Mouse (Mus musculus): Measurements from ENCODE around the gene Tpx2.

Tpx2 gene

DNA sequence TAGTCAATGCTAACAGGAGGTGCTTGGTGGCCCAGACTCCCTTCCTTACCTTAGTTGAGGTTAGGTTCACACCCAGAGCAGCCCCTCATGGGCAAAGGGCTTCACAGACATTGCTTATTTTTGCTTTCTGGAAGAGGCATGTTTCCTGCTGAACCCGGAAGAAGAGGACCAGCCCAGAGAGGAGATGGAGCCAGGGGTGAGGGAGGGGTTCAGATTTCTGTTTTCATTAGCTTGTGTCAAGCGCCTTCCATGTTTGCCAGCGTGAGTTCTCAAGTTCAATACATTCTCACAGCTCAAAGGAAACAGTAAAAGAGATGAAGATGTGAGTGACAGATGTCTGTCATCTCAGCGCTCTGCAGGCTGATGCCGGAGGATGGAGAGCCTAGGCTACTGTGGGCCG is 62.1 kb downstream of the Tpx2 start:
- TF ChIP-seq NANOG (IDR thresholded peaks at IDR 0.05; ENCODE audit: borderline replicate concordance, low read length): no peak
- no peak for TF ChIP-seq CTCF (conservative IDR thresholded peaks at IDR 0.05; ENCODE audit: low read length)
- no peak for TF ChIP-seq POU5F1 (IDR thresholded peaks at IDR 0.05; ENCODE audit: borderline replicate concordance, low read length)
- no peaks in the 10 kb centered on the region for H3K36me3 ChIP-seq (ENCODE audit: insufficient read depth, low read length)
- H3K9me3 ChIP-seq (ENCODE audit: low read length): no peaks in the 10 kb centered on the region
- peaks cover 59% of the 10 kb centered on the region for H3K4me1 ChIP-seq (replicated peaks; ENCODE audit: low read depth, low read length)
- no peak overlapping the region for H3K4me3 ChIP-seq (replicated peaks; ENCODE audit: low read length)
- H3K27me3 ChIP-seq (ENCODE audit: insufficient read depth, low read length): peaks cover 64% of the 10 kb centered on the region

DNA sequence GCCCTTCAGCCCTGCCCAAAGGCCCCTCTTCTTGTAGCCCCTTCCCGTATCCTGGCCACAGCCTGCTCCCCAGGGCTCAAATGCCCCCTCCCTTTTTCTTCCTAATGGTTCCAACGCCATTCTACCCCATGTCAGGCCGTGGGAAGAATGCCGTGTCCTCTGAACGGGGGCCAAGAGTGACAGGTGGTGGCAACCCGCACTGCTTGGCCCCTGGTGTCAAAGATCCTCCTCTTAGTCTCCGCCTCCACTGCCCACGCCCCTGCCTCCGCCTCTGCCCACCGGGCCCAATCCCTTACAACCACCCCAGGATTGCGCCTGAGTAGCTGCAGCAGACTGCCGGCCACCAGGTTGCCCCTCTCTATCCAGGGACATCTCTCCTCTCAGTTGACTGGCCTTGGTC is 63.3 kb downstream of the Tpx2 start, which contains the start of gene Mylk2:
Mylk2 (plus strand) TSS at position 322 of the 400 bp plus-strand sequence.
- Histone ChIP-seq H3K27me3 (ENCODE audit: insufficient read depth, low read length) (peaks cover 70% of the 10 kb centered on the region), H3K4me3 (replicated peaks; ENCODE audit: low read length) (peak within 1 kb of the TSS; percentile 32; the same call in 1 of the 2 replicates), H3K9me3 (ENCODE audit: low read length) (no peaks in the 10 kb centered on the region), H3K36me3 (ENCODE audit: insufficient read depth, low read length) (no peaks in the 10 kb centered on the region), H3K4me1 (replicated peaks; ENCODE audit: low read depth, low read length) (peaks cover 55% of the 10 kb centered on the region)
- TF ChIP-seq POU5F1 (IDR thresholded peaks at IDR 0.05; ENCODE audit: borderline replicate concordance, low read length): no peak
- TF ChIP-seq NANOG (IDR thresholded peaks at IDR 0.05; ENCODE audit: borderline replicate concordance, low read length): no peak
- TF ChIP-seq CTCF (conservative IDR thresholded peaks at IDR 0.05; ENCODE audit: low read length): no peak

DNA sequence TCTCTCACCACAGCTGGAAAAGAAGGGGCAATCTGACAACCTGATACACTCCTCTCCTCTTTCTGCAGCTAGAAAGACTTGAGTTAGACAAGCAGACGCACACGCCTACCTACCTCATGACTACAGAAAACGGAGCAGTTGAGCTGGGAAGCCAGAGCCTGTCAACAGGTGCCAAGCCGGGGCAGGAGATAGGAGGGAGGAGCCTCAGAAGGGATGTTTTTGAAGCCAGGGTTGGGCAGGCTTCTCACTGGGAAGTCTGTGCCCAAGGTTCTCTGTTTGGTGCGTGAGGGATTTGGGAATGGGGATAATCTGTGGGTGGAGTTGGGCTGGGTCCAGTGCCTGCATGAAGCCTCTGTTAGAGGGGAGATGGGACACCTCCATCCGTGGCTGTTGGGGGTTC is 63.7 kb downstream of the Tpx2 start:
- Histone ChIP-seq H3K36me3 (ENCODE audit: insufficient read depth, low read length) (no peaks in the 10 kb centered on the region), H3K4me1 (replicated peaks; ENCODE audit: low read depth, low read length) (peaks cover 51% of the 10 kb centered on the region), H3K9me3 (ENCODE audit: low read length) (no peaks in the 10 kb centered on the region), H3K4me3 (replicated peaks; ENCODE audit: low read length) (no peak overlapping the region), H3K27me3 (ENCODE audit: insufficient read depth, low read length) (peaks cover 70% of the 10 kb centered on the region)
- TF ChIP-seq CTCF (conservative IDR thresholded peaks at IDR 0.05; ENCODE audit: low read length) (no peak), POU5F1 (IDR thresholded peaks at IDR 0.05; ENCODE audit: borderline replicate concordance, low read length) (no peak)

DNA sequence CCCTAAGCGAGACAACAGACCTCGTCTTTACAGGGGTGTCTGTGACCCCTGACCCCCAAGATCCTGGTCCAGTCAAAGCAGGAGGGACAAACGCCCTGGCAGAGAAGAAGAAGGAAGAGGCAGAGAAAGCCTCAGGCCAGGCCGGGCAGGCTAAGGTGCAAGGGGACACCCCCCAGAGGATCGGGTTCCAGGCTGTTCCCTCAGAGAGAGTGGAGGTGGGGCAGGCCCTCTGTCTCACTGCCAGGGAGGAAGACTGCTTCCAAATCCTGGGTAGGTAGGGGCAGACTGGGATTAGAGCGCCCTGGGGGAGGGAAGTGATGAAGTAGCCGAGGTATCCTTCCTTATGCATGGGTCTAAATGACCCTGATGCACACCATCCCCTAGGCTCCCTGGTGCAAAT is 65.7 kb downstream of the Tpx2 start:
- TF ChIP-seq POU5F1 (IDR thresholded peaks at IDR 0.05; ENCODE audit: borderline replicate concordance, low read length) (no peak), CTCF (conservative IDR thresholded peaks at IDR 0.05; ENCODE audit: low read length) (no peak), NANOG (IDR thresholded peaks at IDR 0.05; ENCODE audit: borderline replicate concordance, low read length) (no peak)
- Histone ChIP-seq H3K27me3 (ENCODE audit: insufficient read depth, low read length) (peaks cover 79% of the 10 kb centered on the region), H3K9me3 (ENCODE audit: low read length) (no peaks in the 10 kb centered on the region), H3K4me1 (replicated peaks; ENCODE audit: low read depth, low read length) (peaks cover 47% of the 10 kb centered on the region), H3K36me3 (ENCODE audit: insufficient read depth, low read length) (no peaks in the 10 kb centered on the region), H3K4me3 (replicated peaks; ENCODE audit: low read length) (no peak overlapping the region)

DNA sequence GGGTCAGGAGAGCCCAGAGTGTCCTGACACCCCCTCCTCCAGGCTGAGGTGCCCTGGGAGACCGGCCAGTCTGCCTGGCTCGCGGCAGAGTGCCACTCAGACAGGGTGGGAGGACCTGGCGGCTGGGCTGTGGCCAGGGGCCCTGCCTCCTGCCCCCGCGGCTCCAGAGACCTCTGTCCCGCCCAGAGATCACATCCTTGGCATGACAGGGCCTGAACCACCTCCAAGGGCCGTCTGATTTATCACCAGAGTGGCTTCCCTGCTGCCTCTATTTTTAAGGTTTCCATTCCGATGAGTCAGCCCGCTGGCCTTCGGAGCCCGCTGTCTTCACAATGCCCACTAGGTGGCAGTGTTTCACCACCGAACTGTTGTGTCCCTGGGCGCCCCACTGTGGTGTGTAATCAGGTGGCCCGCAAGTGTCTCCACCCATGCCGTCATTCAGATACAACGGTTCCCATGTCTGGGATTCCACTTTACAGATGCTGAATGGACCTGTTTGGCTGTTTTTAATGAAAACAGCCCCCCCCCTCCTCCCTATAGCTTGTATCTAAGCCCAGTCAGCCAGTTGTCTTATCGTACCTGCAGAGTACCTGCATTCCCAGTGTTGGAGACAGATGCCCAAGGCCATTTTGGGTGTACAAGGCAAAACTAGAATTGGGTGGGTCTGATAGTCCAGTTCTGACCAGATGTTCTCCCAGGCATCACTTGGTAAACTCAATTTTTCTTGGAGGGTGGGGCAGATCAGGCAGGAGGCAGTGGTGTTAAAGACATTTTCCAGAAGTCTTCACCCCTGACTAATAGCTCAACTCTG is 66.8 kb downstream of the Tpx2 start:
- Histone ChIP-seq H3K4me3 (replicated peaks; ENCODE audit: low read length) (peak overlapping the region; percentile 59), H3K36me3 (ENCODE audit: insufficient read depth, low read length) (no peaks in the 10 kb centered on the region), H3K4me1 (replicated peaks; ENCODE audit: low read depth, low read length) (peaks cover 47% of the 10 kb centered on the region), H3K9me3 (ENCODE audit: low read length) (no peaks in the 10 kb centered on the region), H3K27me3 (ENCODE audit: insufficient read depth, low read length) (peaks cover 80% of the 10 kb centered on the region)
- no peak for TF ChIP-seq POU5F1 (IDR thresholded peaks at IDR 0.05; ENCODE audit: borderline replicate concordance, low read length)
- TF ChIP-seq CTCF (conservative IDR thresholded peaks at IDR 0.05; ENCODE audit: low read length): peak; percentile 71

DNA sequence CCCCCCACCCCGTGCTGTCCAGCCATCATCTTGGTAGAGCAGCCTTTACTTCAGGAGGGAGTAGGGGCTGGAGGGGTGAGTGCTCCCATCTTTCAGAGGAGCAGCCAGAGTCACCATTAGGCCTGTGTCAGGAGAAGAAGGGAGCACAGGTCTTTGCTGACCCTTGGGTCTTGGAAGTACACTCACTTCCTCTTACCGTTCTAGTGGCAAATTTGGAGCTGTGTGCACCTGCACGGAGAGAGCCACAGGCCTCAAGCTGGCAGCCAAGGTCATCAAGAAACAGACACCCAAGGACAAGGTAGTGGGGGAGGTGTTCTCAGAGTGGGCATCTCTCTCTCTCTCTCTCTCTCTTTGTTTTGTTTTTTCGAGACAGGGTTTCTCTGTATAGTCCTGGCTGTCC is 67.7 kb downstream of the Tpx2 start:
- Histone ChIP-seq H3K36me3 (ENCODE audit: insufficient read depth, low read length) (no peaks in the 10 kb centered on the region), H3K4me1 (replicated peaks; ENCODE audit: low read depth, low read length) (peaks cover 47% of the 10 kb centered on the region), H3K4me3 (replicated peaks; ENCODE audit: low read length) (no peak overlapping the region), H3K9me3 (ENCODE audit: low read length) (no peaks in the 10 kb centered on the region), H3K27me3 (ENCODE audit: insufficient read depth, low read length) (peaks cover 78% of the 10 kb centered on the region)
- TF ChIP-seq NANOG (IDR thresholded peaks at IDR 0.05; ENCODE audit: borderline replicate concordance, low read length) (no peak), POU5F1 (IDR thresholded peaks at IDR 0.05; ENCODE audit: borderline replicate concordance, low read length) (no peak), CTCF (conservative IDR thresholded peaks at IDR 0.05; ENCODE audit: low read length) (no peak)

DNA sequence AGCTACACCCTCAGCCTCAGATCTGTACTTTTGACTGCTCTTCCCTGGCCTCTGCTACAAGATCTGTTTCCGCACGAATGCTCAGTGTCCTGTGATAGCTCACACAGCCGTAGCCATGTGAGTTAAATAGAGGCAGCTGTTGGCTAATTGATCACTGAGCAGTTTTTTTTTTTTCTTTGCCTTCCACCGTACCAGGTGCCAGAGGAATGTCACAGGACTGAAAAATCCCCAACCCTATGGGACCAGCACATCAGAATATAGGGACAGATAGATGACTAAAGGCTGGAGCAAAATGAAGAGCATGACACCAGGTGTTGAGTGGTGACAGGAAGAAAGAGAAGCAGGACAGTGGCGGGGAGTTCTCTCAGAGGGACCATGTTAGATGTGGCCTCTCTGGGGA is 68.3 kb downstream of the Tpx2 start:
- Histone ChIP-seq H3K27me3 (ENCODE audit: insufficient read depth, low read length) (peaks cover 77% of the 10 kb centered on the region), H3K4me3 (replicated peaks; ENCODE audit: low read length) (no peak overlapping the region), H3K9me3 (ENCODE audit: low read length) (no peaks in the 10 kb centered on the region), H3K4me1 (replicated peaks; ENCODE audit: low read depth, low read length) (peaks cover 42% of the 10 kb centered on the region), H3K36me3 (ENCODE audit: insufficient read depth, low read length) (no peaks in the 10 kb centered on the region)
- TF ChIP-seq NANOG (IDR thresholded peaks at IDR 0.05; ENCODE audit: borderline replicate concordance, low read length): no peak
- no peak for TF ChIP-seq CTCF (conservative IDR thresholded peaks at IDR 0.05; ENCODE audit: low read length)
- no peak for TF ChIP-seq POU5F1 (IDR thresholded peaks at IDR 0.05; ENCODE audit: borderline replicate concordance, low read length)

DNA sequence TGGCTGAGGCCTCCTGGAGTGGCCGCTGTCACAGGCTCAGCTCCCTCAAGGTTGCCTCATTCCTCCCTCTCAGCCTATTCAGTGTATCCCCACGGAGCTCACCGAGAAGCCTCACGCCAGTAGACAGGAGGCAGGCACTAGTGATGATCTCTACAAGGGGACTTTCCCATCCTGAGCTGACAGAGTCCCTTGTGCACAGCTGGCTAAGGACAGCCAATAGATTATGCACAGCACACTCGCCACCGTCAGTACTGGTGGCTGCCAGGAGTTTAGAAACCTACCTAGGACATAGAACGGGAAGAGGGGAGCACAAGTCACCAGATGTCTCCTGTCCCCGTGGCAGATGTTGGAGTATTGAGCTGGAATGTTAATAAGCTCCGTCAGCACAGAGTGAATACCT is 69.9 kb downstream of the Tpx2 start:
- H3K27me3 ChIP-seq (ENCODE audit: insufficient read depth, low read length): peaks cover 68% of the 10 kb centered on the region
- H3K36me3 ChIP-seq (ENCODE audit: insufficient read depth, low read length): no peaks in the 10 kb centered on the region
- peaks cover 36% of the 10 kb centered on the region for H3K4me1 ChIP-seq (replicated peaks; ENCODE audit: low read depth, low read length)
- H3K9me3 ChIP-seq (ENCODE audit: low read length): no peaks in the 10 kb centered on the region
- H3K4me3 ChIP-seq (replicated peaks; ENCODE audit: low read length): no peak overlapping the region
- TF ChIP-seq NANOG (IDR thresholded peaks at IDR 0.05; ENCODE audit: borderline replicate concordance, low read length) (no peak), CTCF (conservative IDR thresholded peaks at IDR 0.05; ENCODE audit: low read length) (no peak), POU5F1 (IDR thresholded peaks at IDR 0.05; ENCODE audit: borderline replicate concordance, low read length) (no peak)

DNA sequence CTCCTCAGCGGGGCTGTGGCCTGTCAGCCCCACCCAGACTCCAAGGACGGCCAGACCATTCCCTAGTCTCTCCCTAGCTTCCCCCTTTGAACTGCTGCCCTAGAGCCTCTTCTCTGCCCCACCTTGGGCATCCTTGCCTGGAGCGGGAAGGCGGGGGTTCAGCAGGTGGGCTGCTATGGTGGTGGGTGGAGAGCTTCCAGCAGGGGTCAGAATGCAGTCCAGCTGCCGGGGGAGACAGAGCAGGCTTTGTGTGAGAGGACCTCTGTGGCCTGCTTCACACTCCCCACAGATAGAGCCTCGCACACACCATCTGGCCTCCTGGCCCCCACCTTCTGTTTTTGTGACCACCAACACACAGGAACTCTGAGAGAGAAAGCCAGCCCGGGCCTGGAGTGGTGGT is 74.6 kb downstream of the Tpx2 start:
- Histone ChIP-seq H3K9me3 (ENCODE audit: low read length) (no peaks in the 10 kb centered on the region), H3K4me3 (replicated peaks; ENCODE audit: low read length) (no peak overlapping the region), H3K4me1 (replicated peaks; ENCODE audit: low read depth, low read length) (peaks cover 29% of the 10 kb centered on the region), H3K36me3 (ENCODE audit: insufficient read depth, low read length) (no peaks in the 10 kb centered on the region), H3K27me3 (ENCODE audit: insufficient read depth, low read length) (peaks cover 70% of the 10 kb centered on the region)
- TF ChIP-seq CTCF (conservative IDR thresholded peaks at IDR 0.05; ENCODE audit: low read length) (no peak), NANOG (IDR thresholded peaks at IDR 0.05; ENCODE audit: borderline replicate concordance, low read length) (no peak), POU5F1 (IDR thresholded peaks at IDR 0.05; ENCODE audit: borderline replicate concordance, low read length) (no peak)

Data from E14TG2a.4 (cell line).